Mouse (Mus musculus) heart, postnatal 0 days (tissue): ENCODE data around the gene Rab37. TPM values are rescaled to one million over a fixed set of nuclear protein-coding genes. Genes with fewer than 3 reads are reported as not detected.

Experiments used
- ATAC-seq: fragments of 200-750 bp; cut with Nextera tagmentation; 2 replicates; pipeline ENCODE4 v1.8.0; 2017; ENCODE audit warnings: low read depth, moderate number of reproducible peaks, moderate library complexity; ENCODE audit not compliant: insufficient read depth
- DNase-seq: peaks from one replicate; pipeline ENCODE4 v3.0.0-alpha.2; 2016; ENCODE audit warnings: low spot score
- H3K27ac ChIP-seq: fragments of 300-500 bp; sonication (generic); 2 replicates; pipeline ENCODE4 v1.5.1; 2014; ENCODE audit warnings: low read depth, mild to moderate bottlenecking
- H3K27me3 ChIP-seq: fragments of 300-500 bp; sonication (generic); 2 replicates; pipeline ENCODE4 v1.6.1; 2014; ENCODE audit warnings: low read length, mixed read lengths; ENCODE audit not compliant: control insufficient read depth, insufficient read depth
- H3K36me3 ChIP-seq: fragments of 300-500 bp; sonication (generic); replicated peaks from 2 replicates; pipeline ENCODE4 v1.6.1; 2014; ENCODE audit warnings: low read length, mixed read lengths; ENCODE audit not compliant: control insufficient read depth, insufficient read depth
- H3K4me1 ChIP-seq: fragments of 300-500 bp; sonication (generic); 2 replicates; pipeline ENCODE4 v1.6.1; 2014; ENCODE audit warnings: antibody characterized with exemption; ENCODE audit not compliant: control insufficient read depth, insufficient read depth
- H3K4me2 ChIP-seq: fragments of 300-500 bp; sonication (generic); 2 replicates; pipeline ENCODE4 v1.6.1; 2014; ENCODE audit warnings: low read depth, mild to moderate bottlenecking, low read length, moderate library complexity
- H3K4me3 ChIP-seq: fragments of 300-500 bp; sonication (generic); 2 replicates; pipeline ENCODE4 v1.5.1; 2014; ENCODE audit warnings: low read depth, low read length
- H3K9ac ChIP-seq: fragments of 300-500 bp; sonication (generic); replicated peaks from 2 replicates; pipeline ENCODE4 v1.6.1; 2014; ENCODE audit warnings: low read depth, low read length, mixed read lengths
- H3K9me3 ChIP-seq: fragments of 300-500 bp; sonication (generic); replicated peaks from 2 replicates; pipeline ENCODE4 v1.6.1; 2016; ENCODE audit warnings: low read length; ENCODE audit not compliant: control insufficient read depth
- CTCF ChIP-seq: IDR thresholded peaks from 2 replicates; pipeline ENCODE4 v1.5.1; 2016; ENCODE audit warnings: antibody characterized with exemption, control low read depth, low read depth
- EP300 ChIP-seq: IDR thresholded peaks from 2 replicates; pipeline ENCODE4 v1.6.1; 2016; ENCODE audit warnings: antibody characterized with exemption, low read depth
- WGBS: fragments of 180-500 bp; shearing (Covaris S2); extraction: QIAGEN DNeasy Blood & Tissue Kit; methylation state at CpG from one replicate; pipeline ENCODE4 v1.1.7; 2014; 5-methylcytosine and 5-hydroxymethylcytosine counted together
- polyA plus RNA-seq: library from polyadenylated mRNA; unstranded; fragments of >200 nt; fragmentation: Nextera tagmentation; extraction: Ambion mirVana; gene quantifications from 2 replicates; pipeline ENCODE4 v1.2.1, GENCODE M21; 2015
- total RNA-seq: library from RNA; depleted of rRNA; stranded (reverse); fragments of >200 nt; gene quantifications from 2 replicates; pipeline ENCODE4 v1.2.3, GENCODE M21; 2014; ENCODE audit warnings: low replicate concordance

Gene Rab37
- total and polyA plus RNA-seq, 2 experiments from 2014 or later = 1.3 to 2.0 TPM

DNA sequence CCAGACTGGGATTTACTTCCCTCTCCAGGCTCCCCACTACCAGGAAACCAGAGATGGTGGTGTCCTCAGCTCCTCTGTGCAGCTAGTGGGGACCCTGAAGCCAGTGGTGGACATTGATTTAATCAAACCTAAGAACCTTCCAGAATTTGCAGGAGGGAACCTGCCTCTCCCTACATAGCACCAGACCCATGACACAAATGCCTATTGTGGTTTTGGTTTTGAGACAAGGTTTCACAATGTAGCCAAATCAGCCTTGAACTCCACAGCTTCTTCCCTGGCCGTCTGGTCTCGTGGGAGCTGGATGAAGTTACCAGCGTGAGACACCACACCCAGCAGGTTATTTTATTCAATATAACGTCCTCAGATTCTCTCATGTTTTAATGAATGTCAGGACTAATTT, 32.5 kb upstream of the Rab37 start:
- ATAC-seq = no peak
- Histone ChIP-seq H3K4me3 (no peak overlapping the region), H3K4me1 (no peaks in the 10 kb centered on the region), H3K36me3 (no peaks in the 10 kb centered on the region), H3K9ac (no peak overlapping the region), H3K27ac (no peak overlapping the region), H3K4me2 (no peak overlapping the region), H3K27me3 (no peaks in the 10 kb centered on the region), H3K9me3 (no peaks in the 10 kb centered on the region)
- no peak for TF ChIP-seq EP300
- TF ChIP-seq CTCF = no peak
- 65% methylated on average over 4 of the region's 4 CpGs for WGBS
- no peak for DNase-seq

DNA sequence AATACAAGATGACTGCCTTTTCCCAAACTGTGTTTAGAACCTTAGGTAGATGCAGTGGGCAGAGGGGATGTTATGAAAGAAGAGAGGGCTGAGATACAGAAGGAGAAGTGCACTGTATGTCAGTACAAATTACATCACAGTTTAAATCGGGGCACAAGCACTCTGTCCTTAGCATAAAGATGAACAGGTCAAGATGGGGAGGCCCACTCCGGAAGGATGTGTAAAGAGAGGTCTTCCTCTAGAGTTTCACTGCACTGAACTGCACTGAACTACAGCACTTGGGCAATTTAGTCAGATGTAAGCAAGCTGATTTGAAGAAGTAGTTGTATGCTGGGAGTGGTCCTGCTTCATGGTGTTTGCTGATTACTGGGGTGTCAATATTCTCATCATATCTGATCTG, 31.4 kb upstream of the Rab37 start:
- WGBS = 57% methylated on average over 2 of the region's 2 CpGs

DNA sequence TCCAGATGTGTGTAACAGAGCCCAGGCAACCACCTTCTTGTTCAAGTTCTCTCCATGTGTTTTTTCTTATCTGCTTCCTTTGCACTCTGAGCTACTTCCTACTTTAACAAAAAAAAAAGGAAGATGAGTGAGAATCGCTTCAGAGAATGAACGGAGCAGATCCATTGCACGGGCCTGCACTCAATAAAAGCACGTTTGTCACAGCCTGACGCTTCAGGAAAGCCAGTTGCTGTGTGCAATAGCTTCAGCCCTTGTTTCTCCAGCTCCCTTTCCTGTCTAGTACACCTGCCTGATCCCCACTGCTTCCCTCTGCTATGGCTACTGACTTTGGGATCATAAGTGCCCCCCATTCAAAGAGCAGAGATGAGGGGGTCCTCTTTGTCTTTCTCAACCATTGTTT, 29.2 kb upstream of the Rab37 start, which contains the start of gene Cd300e:
Cd300e (minus strand) TSS at position 101 of the 400 bp plus-strand sequence.
- 45% methylated on average over 5 of the region's 5 CpGs for WGBS
- H3K9ac ChIP-seq = no peak within 1 kb of the TSS
- no peaks in the 10 kb centered on the region for H3K36me3 ChIP-seq
- H3K27me3 ChIP-seq = no peaks in the 10 kb centered on the region
- H3K4me1 ChIP-seq = no peaks in the 10 kb centered on the region
- H3K9me3 ChIP-seq = no peaks in the 10 kb centered on the region
- DNase-seq (no peak), ATAC-seq (no peak)
- no peak within 1 kb of the TSS for H3K4me2 ChIP-seq
- TF ChIP-seq EP300 = no peak
- TF ChIP-seq CTCF = no peak
- no peak within 1 kb of the TSS for H3K4me3 ChIP-seq
- no peak within 1 kb of the TSS for H3K27ac ChIP-seq

More for the DNA sequence above, 31.4 kb upstream of the Rab37 start:
- H3K36me3 ChIP-seq = no peaks in the 10 kb centered on the region
- no peak overlapping the region for H3K4me3 ChIP-seq
- no peak for DNase-seq
- no peak overlapping the region for H3K4me2 ChIP-seq
- no peak overlapping the region for H3K27ac ChIP-seq
- H3K9ac ChIP-seq = no peak overlapping the region
- ATAC-seq = no peak
- no peak for TF ChIP-seq CTCF
- no peak for TF ChIP-seq EP300
- no peaks in the 10 kb centered on the region for H3K27me3 ChIP-seq
- H3K4me1 ChIP-seq = no peaks in the 10 kb centered on the region
- H3K9me3 ChIP-seq = no peaks in the 10 kb centered on the region

DNA sequence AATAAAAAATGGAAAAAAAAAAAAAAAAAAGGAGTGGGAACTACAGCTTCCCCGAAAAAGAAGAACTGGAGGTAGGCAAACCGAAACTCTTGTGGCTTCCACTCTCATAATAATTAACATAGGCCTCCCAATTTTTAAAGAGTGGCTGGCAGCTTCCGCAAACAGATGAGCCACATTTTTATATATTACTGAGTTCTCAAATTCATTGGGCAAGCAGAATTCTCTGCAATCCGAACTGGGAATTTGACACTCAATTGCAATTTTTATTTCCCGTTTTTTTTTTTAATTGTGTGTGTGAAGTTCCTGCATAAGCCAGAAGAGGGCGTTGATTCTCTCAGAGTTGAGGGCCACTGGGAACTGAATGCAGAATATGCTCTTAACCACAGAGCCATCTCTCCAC, 24.5 kb upstream of the Rab37 start:
- no peak for TF ChIP-seq EP300
- no peak for TF ChIP-seq CTCF
- no peak for ATAC-seq
- H3K4me2 ChIP-seq = no peak overlapping the region
- no peak for DNase-seq
- H3K9me3 ChIP-seq = no peaks in the 10 kb centered on the region
- no peaks in the 10 kb centered on the region for H3K36me3 ChIP-seq
- no peaks in the 10 kb centered on the region for H3K27me3 ChIP-seq
- no peak overlapping the region for H3K4me3 ChIP-seq
- H3K9ac ChIP-seq = no peak overlapping the region
- no peaks in the 10 kb centered on the region for H3K4me1 ChIP-seq
- H3K27ac ChIP-seq = no peak overlapping the region
- 60% methylated on average over 6 of the region's 6 CpGs for WGBS

DNA sequence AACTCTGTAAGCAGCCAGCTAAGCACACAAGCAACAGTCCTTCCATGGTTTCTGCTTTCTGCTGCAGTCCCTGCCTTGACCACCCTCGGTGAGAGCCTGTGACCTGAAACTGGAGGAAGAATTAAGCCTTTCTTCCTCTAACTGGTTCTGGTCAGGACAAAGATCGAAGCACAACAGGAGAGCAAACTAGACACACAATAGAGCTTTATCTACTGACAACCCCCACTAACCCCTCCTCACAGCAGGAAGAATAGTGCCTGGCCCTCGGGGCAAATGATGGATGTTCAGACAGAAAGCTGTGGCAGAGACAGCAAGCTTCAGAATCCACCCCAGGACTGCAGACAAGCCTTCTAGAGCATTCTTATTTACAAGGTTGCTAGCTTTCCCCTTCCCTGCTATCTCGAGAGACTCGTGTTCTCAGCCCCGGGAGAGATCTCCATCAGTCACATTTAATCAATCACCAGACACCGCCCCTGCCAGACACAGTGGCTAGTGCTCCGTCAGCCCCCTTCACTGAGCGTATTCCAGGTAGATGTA, 20.1 kb upstream of the Rab37 start:
- DNase-seq = no peak
- no peaks in the 10 kb centered on the region for H3K9me3 ChIP-seq
- no peak overlapping the region for H3K9ac ChIP-seq
- H3K4me1 ChIP-seq = no peaks in the 10 kb centered on the region
- no peak for ATAC-seq
- no peak overlapping the region for H3K4me3 ChIP-seq
- 12% methylated on average over 9 of the region's 9 CpGs for WGBS
- H3K4me2 ChIP-seq = 0 out of 2 replicates have a peak overlapping the region, but pooled peaks have one; percentile 10
- H3K36me3 ChIP-seq = no peaks in the 10 kb centered on the region
- H3K27ac ChIP-seq = no peak overlapping the region
- TF ChIP-seq EP300 (no peak), CTCF (no peak)
- H3K27me3 ChIP-seq = no peaks in the 10 kb centered on the region
